Mouse (Mus musculus): ENCODE measurements around the gene Vmn1r59. TPM values are rescaled to one million over a fixed set of nuclear protein-coding genes. Genes with fewer than 3 reads are reported as not detected.

Gene Vmn1r59
- not detected for polyA plus RNA-seq (2015; fragmentation: Illumina TruSeq; extraction: RNeasy Lipid Tissue Mini Kit (QIAGEN cat#74804); ENCODE audit: low read depth, low replicate concordance)

DNA sequence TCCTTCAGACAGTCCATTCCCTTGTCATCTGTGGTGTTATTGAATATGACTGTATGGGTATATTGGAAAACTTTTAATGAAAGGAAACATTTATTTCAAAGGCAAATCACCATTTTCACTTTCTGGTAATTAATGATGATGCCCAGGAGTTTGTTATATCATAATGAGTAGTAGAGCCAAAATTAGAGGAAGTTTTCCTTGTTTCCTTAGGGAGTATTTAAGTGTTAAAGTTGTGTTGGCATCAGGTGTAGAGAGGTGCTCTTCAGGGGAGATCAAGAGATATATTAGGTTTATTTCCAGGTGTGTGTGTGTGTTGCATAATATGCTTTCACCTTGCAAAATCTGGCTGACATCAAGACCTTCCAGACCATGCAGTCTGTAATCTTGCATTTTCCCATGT, at the start of gene Vmn1r59:
Gene Vmn1r59, minus strand, starts transcription at position 101 of the 400 bp plus-strand sequence.

GRCm38 (mm10) chr7:5493856-5494255, 37.3 kb upstream of the Vmn1r59 start, which contains the start of gene Vmn2r28:
Gene Vmn2r28, minus strand, starts transcription at chr7:5493956.

DNA sequence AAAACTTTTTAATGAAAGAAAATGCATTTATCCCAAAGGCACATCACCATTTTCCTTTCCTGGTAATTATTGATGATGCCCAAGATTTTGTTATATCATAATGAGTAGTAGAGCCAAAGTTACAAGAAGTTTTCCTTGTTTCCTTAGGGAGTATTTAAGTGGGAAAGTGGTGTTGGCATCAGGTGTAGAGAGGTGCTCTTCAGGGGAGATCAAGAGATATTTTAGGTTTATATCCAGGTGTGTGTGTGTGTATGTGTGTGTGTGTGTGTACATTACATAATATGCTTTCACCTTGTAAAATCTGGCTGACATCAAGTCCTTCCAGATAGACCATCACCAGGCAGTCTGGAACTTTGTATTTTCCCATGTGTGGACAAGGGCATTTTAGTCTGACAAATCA, 43.3 kb downstream of the Vmn1r59 start, which contains the start of gene Vmn1r58:
Gene Vmn1r58, minus strand, starts transcription at position 101 of the 400 bp plus-strand sequence.

Other genes with a start within 250 kb of the Vmn1r59 start
- not detected for gene Vmn1r57, start 238.3 kb downstream of the Vmn1r59 start, polyA plus RNA-seq (2015; fragmentation: Illumina TruSeq; extraction: RNeasy Lipid Tissue Mini Kit (QIAGEN cat#74804); ENCODE audit: low read depth, low replicate concordance)
- not detected for gene Gm5065, start 106.2 kb downstream of the Vmn1r59 start, polyA plus RNA-seq (2015; fragmentation: Illumina TruSeq; extraction: RNeasy Lipid Tissue Mini Kit (QIAGEN cat#74804); ENCODE audit: low read depth, low replicate concordance)
- not detected for gene Nlrp2, start 105.7 kb downstream of the Vmn1r59 start, polyA plus RNA-seq (2015; fragmentation: Illumina TruSeq; extraction: RNeasy Lipid Tissue Mini Kit (QIAGEN cat#74804); ENCODE audit: low read depth, low replicate concordance)
- gene Vmn1r58, start 43.4 kb downstream of the Vmn1r59 start, polyA plus RNA-seq (2015; fragmentation: Illumina TruSeq; extraction: RNeasy Lipid Tissue Mini Kit (QIAGEN cat#74804); ENCODE audit: low read depth, low replicate concordance) = not detected
- gene Vmn2r28, start 37.2 kb upstream of the Vmn1r59 start, polyA plus RNA-seq (2015; fragmentation: Illumina TruSeq; extraction: RNeasy Lipid Tissue Mini Kit (QIAGEN cat#74804); ENCODE audit: low read depth, low replicate concordance) = not detected
- gene Vmn1r60, start 90.5 kb upstream of the Vmn1r59 start, polyA plus RNA-seq (2015; fragmentation: Illumina TruSeq; extraction: RNeasy Lipid Tissue Mini Kit (QIAGEN cat#74804); ENCODE audit: low read depth, low replicate concordance) = not detected
- gene Vmn1r61, start 156.5 kb upstream of the Vmn1r59 start, polyA plus RNA-seq (2015; fragmentation: Illumina TruSeq; extraction: RNeasy Lipid Tissue Mini Kit (QIAGEN cat#74804); ENCODE audit: low read depth, low replicate concordance) = not detected
- not detected for gene Vmn1r62, start 216.9 kb upstream of the Vmn1r59 start, polyA plus RNA-seq (2015; fragmentation: Illumina TruSeq; extraction: RNeasy Lipid Tissue Mini Kit (QIAGEN cat#74804); ENCODE audit: low read depth, low replicate concordance)

Measured in brain, adult 10 weeks (tissue).